Mouse (Mus musculus) forebrain, postnatal 0 days (tissue): ENCODE results near the gene Cxcl17. TPM values are rescaled to one million over a fixed set of nuclear protein-coding genes. Genes with fewer than 3 reads are reported as not detected.

Experiments used
- ATAC-seq: fragments of 200-750 bp; cut with Nextera tagmentation; 2 replicates; pipeline ENCODE4 v1.8.0; 2017; ENCODE audit warnings: mild to moderate bottlenecking, moderate library complexity
- DNase-seq: peaks from one replicate; pipeline ENCODE4 v3.0.0-alpha.2; 2015
- H3K27ac ChIP-seq: fragments of 300-500 bp; sonication (generic); 2 replicates; pipeline ENCODE4 v1.5.1; 2014; ENCODE audit warnings: low read depth, mild to moderate bottlenecking, antibody characterized with exemption, low read length, moderate library complexity, mixed read lengths
- H3K27me3 ChIP-seq: fragments of 300-500 bp; sonication (generic); 2 replicates; pipeline ENCODE4 v1.6.1; 2014; ENCODE audit warnings: mild to moderate bottlenecking, low read length, mixed read lengths; ENCODE audit not compliant: insufficient read depth
- H3K36me3 ChIP-seq: fragments of 300-500 bp; sonication (generic); 2 replicates; pipeline ENCODE4 v1.6.1; 2014; ENCODE audit warnings: mild to moderate bottlenecking, moderate library complexity; ENCODE audit not compliant: insufficient read depth
- H3K4me1 ChIP-seq: fragments of 300-500 bp; sonication (generic); 2 replicates; pipeline ENCODE4 v1.6.1; 2014; ENCODE audit warnings: antibody characterized with exemption; ENCODE audit not compliant: insufficient read depth
- H3K4me2 ChIP-seq: fragments of 300-500 bp; sonication (generic); 2 replicates; pipeline ENCODE4 v1.6.1; 2014; ENCODE audit warnings: low read depth, mild to moderate bottlenecking, moderate library complexity
- H3K4me3 ChIP-seq: fragments of 300-500 bp; sonication (generic); 2 replicates; pipeline ENCODE4 v1.5.1; 2014; ENCODE audit warnings: low read depth, low read length, mixed read lengths
- H3K9ac ChIP-seq: fragments of 300-500 bp; sonication (generic); 2 replicates; pipeline ENCODE4 v1.6.1; 2014; ENCODE audit warnings: mild to moderate bottlenecking
- H3K9me3 ChIP-seq: fragments of 300-500 bp; sonication (generic); 2 replicates; pipeline ENCODE4 v1.6.1; 2016; ENCODE audit warnings: low read length
- CTCF ChIP-seq: sonication (generic); IDR thresholded peaks from 2 replicates; pipeline ENCODE4 v1.5.1; 2016; ENCODE audit warnings: antibody characterized with exemption, control low read depth, low read depth
- WGBS: fragments of 180-500 bp; shearing (Covaris S2); extraction: QIAGEN DNeasy Blood & Tissue Kit; methylation state at CpG from one replicate; pipeline ENCODE4 v1.1.7; 2014; 5-methylcytosine and 5-hydroxymethylcytosine counted together
- polyA plus RNA-seq: library from polyadenylated mRNA; unstranded; fragments of >200 nt; fragmentation: Nextera tagmentation; extraction: Ambion mirVana; gene quantifications from 2 replicates; pipeline ENCODE4 v1.2.1, GENCODE M21; 2015
- total RNA-seq: library from RNA; depleted of rRNA; stranded (reverse); fragments of >200 nt; gene quantifications from 2 replicates; pipeline ENCODE4 v1.2.3, GENCODE M21; 2014

The Cxcl17 gene
- total and polyA plus RNA-seq, 2 experiments from 2014 or later = 0.35 TPM; not detected in 1

DNA sequence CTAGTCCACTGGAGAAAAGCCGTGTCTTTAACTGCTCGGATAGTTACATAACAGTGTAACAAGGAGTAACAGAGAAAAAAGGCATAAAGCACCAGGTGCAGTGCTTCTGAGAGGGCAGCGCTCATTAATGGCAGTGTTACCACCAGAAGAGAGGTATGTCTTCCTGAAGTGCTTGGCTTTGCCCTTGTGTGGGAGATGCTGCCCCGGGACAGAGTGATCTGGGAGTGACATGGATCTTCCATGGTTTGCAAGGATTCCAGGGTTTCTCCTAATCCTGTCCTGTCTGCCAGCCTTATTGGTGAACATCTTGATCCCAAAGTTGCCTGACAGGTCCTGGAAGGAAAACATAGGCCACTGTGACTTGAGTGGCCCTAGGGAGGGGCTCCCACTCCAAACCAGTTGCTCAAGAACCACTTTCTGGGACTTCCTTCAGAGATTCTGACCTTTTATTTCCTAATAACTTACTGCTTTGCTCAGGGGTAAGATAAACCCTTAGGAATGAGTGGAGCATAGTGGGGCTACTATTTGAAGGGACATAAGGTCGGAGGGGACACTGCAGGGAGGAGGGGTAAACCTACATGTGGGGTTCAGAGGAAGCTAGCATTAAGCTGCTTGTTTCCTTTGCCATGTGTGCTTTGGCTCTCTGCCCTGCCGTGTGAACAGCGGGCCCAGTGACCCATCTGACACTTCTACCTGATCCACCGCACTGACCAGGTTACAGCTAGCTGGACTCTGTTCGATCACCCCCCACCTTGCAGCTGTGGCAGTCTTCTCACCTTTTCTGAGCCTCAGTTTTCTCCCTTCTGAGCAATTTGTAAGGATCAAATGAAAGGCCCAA is 27.5 kb upstream of the Cxcl17 start:
- no peaks in the 10 kb centered on the region for H3K36me3 ChIP-seq
- no peak overlapping the region for H3K4me3 ChIP-seq
- no peak for DNase-seq
- H3K27me3 ChIP-seq = no peaks in the 10 kb centered on the region
- H3K27ac ChIP-seq = no peak overlapping the region
- H3K4me2 ChIP-seq = no peak overlapping the region
- WGBS = 90% methylated on average over 9 of the region's 9 CpGs
- ATAC-seq = no peak
- H3K9ac ChIP-seq = no peak overlapping the region
- no peaks in the 10 kb centered on the region for H3K4me1 ChIP-seq
- H3K9me3 ChIP-seq = no peaks in the 10 kb centered on the region
- no peak for TF ChIP-seq CTCF

DNA sequence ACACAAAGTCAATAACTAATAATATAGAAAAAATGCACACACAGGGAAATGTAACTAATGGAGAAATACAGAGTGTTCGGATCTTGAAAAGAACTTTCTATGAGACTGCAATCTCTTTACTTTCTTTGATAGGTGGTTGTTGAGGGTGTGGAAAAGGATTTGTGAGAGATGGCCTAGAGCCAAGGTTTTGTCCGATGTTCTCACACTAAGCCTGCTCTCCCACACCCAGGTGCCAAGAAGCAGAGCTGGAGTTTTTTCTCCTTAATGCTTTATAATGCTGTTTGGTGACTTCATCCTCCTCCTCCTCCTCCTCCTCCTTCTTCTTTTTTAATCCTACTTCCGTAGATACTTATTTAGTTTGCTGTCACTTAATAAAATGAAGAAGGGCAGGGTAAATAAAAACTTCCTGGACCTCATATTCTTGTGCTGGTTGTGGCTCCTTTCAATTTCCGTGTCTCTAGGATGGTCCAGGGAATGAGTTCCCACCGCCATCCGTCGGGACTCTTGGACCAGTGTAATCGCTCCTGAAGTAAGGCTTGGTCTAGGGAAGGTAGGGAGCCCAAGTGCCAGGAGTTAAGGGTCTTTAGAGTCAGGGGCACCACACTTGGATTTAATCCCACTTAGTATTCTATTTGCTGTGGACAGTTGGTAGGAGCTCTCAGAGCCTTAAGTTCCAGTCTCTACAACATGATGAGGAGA is 26.6 kb upstream of the Cxcl17 start:
- no peaks in the 10 kb centered on the region for H3K4me1 ChIP-seq
- no peak overlapping the region for H3K27ac ChIP-seq
- DNase-seq = no peak
- no peaks in the 10 kb centered on the region for H3K27me3 ChIP-seq
- H3K4me3 ChIP-seq = no peak overlapping the region
- ATAC-seq = no peak
- 77% methylated on average over 8 of the region's 8 CpGs for WGBS
- H3K36me3 ChIP-seq = no peaks in the 10 kb centered on the region
- no peaks in the 10 kb centered on the region for H3K9me3 ChIP-seq
- no peak overlapping the region for H3K4me2 ChIP-seq
- no peak for TF ChIP-seq CTCF
- no peak overlapping the region for H3K9ac ChIP-seq

DNA sequence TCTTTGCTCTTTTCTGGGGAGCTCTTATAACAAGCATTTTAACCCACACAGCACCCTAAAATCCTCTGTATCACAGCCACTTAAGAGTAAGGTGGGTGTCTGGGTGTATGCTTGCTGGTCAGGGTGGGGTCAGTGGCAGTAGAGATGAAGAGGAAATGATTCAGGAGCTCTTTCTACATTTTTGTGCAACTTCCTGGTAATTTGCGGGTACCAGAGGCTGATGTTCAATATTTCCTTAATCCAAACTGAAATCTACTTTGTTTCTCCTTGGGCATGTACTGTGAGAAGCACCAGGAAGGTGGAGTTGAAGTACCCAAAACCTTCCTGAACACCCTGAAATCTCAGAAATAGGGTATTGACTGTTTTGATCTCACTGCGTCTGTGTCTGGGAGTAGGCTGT is 24.0 kb upstream of the Cxcl17 start:
- Histone ChIP-seq H3K27ac (no peak overlapping the region), H3K4me1 (no peaks in the 10 kb centered on the region), H3K4me3 (no peak overlapping the region), H3K36me3 (no peaks in the 10 kb centered on the region), H3K4me2 (no peak overlapping the region), H3K27me3 (no peaks in the 10 kb centered on the region), H3K9ac (no peak overlapping the region), H3K9me3 (no peaks in the 10 kb centered on the region)
- no peak for ATAC-seq
- no peak for DNase-seq
- no peak for TF ChIP-seq CTCF
- 87% methylated on average over 2 of the region's 2 CpGs for WGBS

DNA sequence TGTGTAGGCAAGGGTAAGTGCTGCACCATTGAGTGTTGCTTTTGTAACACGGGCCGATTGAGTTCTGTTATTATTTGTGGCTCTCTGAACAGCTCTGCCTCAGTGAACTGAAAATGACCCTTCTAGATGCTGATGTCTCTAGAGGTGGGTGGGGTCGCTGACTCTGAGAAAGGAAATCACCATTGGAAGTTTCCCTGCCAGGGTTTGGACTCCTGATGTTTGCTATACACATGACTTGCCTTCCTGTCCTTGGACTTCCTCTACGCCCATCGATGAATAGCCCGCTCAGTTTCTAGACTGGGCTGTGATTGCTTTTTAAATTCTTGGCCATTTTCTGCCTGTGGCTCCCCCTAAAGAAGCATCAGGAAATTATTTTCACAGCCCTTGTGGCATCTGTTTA is 23.5 kb upstream of the Cxcl17 start:
- H3K27me3 ChIP-seq = no peaks in the 10 kb centered on the region
- H3K36me3 ChIP-seq = no peaks in the 10 kb centered on the region
- DNase-seq = no peak
- no peak for TF ChIP-seq CTCF
- H3K9ac ChIP-seq = no peak overlapping the region
- no peak overlapping the region for H3K4me2 ChIP-seq
- H3K9me3 ChIP-seq = no peaks in the 10 kb centered on the region
- ATAC-seq = no peak
- H3K27ac ChIP-seq = no peak overlapping the region
- 90% methylated on average over 6 of the region's 6 CpGs for WGBS
- H3K4me1 ChIP-seq = no peaks in the 10 kb centered on the region
- H3K4me3 ChIP-seq = no peak overlapping the region

DNA sequence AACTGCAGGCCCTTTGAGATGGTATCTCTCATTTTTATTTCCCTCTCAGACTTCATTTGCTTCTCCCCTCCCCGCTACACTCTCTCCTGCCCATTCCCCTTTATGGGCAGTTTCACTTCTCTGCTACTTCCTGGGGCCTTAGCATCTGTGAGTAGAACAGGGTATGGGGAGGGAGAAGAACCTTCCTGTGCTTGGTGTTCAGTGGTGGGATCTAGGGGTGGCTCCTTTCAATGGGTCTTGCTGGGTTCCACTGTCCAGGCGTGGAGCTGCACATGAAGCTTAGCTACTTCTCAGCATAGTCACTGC is 22.8 kb upstream of the Cxcl17 start:
- no peak for DNase-seq
- no peaks in the 10 kb centered on the region for H3K27me3 ChIP-seq
- H3K4me1 ChIP-seq = no peaks in the 10 kb centered on the region
- H3K9ac ChIP-seq = no peak overlapping the region
- H3K27ac ChIP-seq = no peak overlapping the region
- ATAC-seq = no peak
- H3K4me2 ChIP-seq = no peak overlapping the region
- TF ChIP-seq CTCF = no peak
- 91% methylated on average over 2 of the region's 2 CpGs for WGBS
- no peaks in the 10 kb centered on the region for H3K9me3 ChIP-seq
- H3K4me3 ChIP-seq = no peak overlapping the region
- H3K36me3 ChIP-seq = no peaks in the 10 kb centered on the region

DNA sequence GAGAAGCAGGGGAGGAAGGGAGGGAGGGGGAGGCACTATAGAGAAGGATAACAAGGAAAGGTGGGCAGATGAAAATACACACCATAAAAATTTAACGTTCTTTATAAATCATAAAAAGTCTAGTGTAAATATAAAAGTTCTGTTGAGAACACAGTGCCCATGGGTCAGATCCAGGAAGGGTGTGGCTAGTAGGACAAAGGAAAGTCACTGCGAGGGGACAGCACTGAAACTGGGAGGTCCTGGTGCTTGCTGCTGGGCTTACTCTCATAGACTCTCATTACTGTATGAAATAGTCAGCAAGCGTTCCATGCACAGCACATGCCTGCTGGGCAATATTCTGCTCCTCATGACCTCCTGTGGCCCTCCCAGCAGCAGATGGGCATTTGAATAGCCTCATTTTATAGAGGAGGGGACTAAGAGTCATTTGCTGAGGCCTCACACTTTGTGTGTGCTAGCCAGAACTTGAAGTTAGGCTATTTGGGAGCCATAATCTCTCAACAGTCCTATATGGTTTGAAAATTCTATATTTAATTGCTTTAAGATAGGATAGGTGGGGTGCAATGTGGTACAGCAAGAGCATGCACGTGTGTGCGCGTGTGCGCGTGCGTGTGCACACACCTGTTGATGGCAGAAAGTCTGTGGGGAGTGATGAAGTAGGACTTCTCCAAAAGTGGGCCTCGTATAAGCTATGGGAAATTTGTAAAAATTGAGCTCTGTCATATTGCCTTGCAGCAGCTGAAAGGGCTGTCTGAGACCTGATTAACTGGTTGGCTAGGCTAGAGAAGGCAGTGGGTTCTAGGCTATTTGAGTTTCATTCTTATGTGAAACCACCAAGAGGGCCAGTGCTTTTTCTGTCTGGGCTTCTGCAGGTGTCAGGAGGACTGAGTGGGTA is 22.2 kb upstream of the Cxcl17 start:
- H3K4me3 ChIP-seq = no peak overlapping the region
- no peaks in the 10 kb centered on the region for H3K9me3 ChIP-seq
- H3K4me2 ChIP-seq = no peak overlapping the region
- no peak for TF ChIP-seq CTCF
- no peaks in the 10 kb centered on the region for H3K4me1 ChIP-seq
- no peak for ATAC-seq
- H3K27me3 ChIP-seq = no peaks in the 10 kb centered on the region
- H3K27ac ChIP-seq = no peak overlapping the region
- WGBS = 88% methylated on average over 10 of the region's 10 CpGs
- no peak for DNase-seq
- no peaks in the 10 kb centered on the region for H3K36me3 ChIP-seq
- no peak overlapping the region for H3K9ac ChIP-seq
